Mouse (Mus musculus): ENCODE measurements at regions not wholly inside any gene's neighbourhood (a gene's known extent, or its start where the extent isn't known, plus 50 kb on each side); places are given as distances from the start of the nearest gene placed in this dataset.
A peak's percentile ranks its signal among the peaks of the same experiment; 100 is the strongest.

DNA sequence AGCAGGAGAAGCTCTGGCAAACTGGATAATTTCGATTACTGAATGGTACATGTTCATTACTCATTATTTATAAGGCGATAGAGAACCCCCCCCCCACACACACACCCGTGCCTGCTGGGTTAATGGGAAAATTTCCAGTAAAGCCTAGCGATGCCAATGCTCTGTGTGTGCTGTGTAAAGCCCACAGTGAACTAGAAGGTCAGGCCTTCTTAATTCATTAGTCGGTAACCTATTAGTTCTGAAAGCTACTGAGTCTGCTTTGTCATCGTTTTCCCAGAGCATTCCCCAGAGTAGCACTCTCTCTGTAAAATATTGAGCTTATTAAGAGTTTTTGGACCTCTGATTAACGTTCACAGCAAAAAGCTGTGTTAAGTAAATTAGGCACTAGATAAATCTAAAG is 65.7 kb upstream of the Zfp366 start:
- no peak for TF ChIP-seq EP300 (IDR thresholded peaks at IDR 0.05; ENCODE audit: insufficient read depth, low read depth, low read length)
- TF ChIP-seq POLR2A (IDR thresholded peaks at IDR 0.05; ENCODE audit: insufficient read depth, low read length), result no peak
- no peak for TF ChIP-seq CTCF (IDR thresholded peaks at IDR 0.05; ENCODE audit: low read depth, low read length)
- Histone ChIP-seq H3K27me3 (ENCODE audit: control insufficient read depth, insufficient read depth, low read length, poor library complexity, severe bottlenecking) (no peaks in the 10 kb centered on the region), H3K4me1 (ENCODE audit: control insufficient read depth, insufficient read depth, low read length) (no peaks in the 10 kb centered on the region), H3K9me3 (replicated peaks; ENCODE audit: control insufficient read depth, insufficient read depth, low read length, poor library complexity, severe bottlenecking) (peaks cover 8% of the 10 kb centered on the region), H3K4me3 (ENCODE audit: low read depth, low read length) (no peak overlapping the region), H3K27ac (ENCODE audit: insufficient read depth, low read length) (no peak overlapping the region), H3K36me3 (ENCODE audit: control insufficient read depth, insufficient read depth, low read length, poor library complexity, severe bottlenecking) (no peaks in the 10 kb centered on the region), H3K9ac (ENCODE audit: low read depth, poor library complexity, severe bottlenecking) (no peak overlapping the region)

DNA sequence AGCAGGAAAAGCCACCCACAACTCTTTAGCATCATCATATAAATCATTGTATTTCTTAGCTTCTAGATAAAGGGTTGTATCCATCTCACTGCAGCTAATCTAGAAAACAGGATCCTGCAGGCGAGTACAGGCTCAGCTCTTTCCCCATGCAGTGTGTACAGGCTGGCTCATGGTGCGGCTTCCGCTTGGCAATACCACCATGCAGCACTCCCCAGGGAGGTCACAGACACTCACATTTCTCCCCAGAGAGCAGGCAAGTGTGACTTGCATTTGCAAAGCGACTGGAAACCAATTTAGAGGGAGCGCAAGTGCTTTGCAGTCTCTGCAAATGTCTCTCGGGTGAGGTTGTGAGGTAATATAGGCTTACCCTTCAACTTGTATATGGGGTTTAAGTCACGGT is 69.1 kb upstream of the Zfp366 start:
- TF ChIP-seq POLR2A (IDR thresholded peaks at IDR 0.05; ENCODE audit: insufficient read depth, low read length), result no peak
- TF ChIP-seq CTCF (IDR thresholded peaks at IDR 0.05; ENCODE audit: low read depth, low read length), result no peak
- peaks cover under 1% of the 10 kb centered on the region; the same call in 1 of the 2 replicates for H3K9me3 ChIP-seq (replicated peaks; ENCODE audit: control insufficient read depth, insufficient read depth, low read length, poor library complexity, severe bottlenecking)
- no peak overlapping the region for H3K9ac ChIP-seq (ENCODE audit: low read depth, poor library complexity, severe bottlenecking)
- H3K27ac ChIP-seq (ENCODE audit: insufficient read depth, low read length), result no peak overlapping the region
- H3K4me3 ChIP-seq (ENCODE audit: low read depth, low read length), result no peak overlapping the region
- no peaks in the 10 kb centered on the region for H3K27me3 ChIP-seq (ENCODE audit: control insufficient read depth, insufficient read depth, low read length, poor library complexity, severe bottlenecking)
- peaks cover 2% of the 10 kb centered on the region for H3K4me1 ChIP-seq (ENCODE audit: control insufficient read depth, insufficient read depth, low read length)
- no peaks in the 10 kb centered on the region for H3K36me3 ChIP-seq (ENCODE audit: control insufficient read depth, insufficient read depth, low read length, poor library complexity, severe bottlenecking)

DNA sequence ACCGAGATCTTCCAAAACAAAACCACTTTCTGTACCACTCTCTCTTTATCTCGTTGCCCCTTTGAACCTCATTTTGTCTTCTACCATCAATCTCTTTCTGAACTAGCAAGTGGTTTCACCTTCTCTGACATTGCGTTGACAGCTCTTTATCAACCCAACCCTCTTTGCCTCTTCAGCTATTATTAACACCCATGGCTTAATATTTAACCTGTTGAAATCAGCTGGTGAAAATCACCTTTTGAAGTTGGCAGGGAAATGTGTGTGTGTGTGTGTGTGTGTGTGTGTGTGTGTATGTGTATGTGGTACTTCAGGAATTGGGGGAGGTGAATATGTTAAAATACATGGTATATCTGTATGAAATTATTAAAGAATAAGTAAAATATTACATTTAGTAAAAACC is 70.1 kb upstream of the Zfp366 start:
- no peak overlapping the region for H3K9ac ChIP-seq (ENCODE audit: low read depth, poor library complexity, severe bottlenecking)
- no peaks in the 10 kb centered on the region for H3K36me3 ChIP-seq (ENCODE audit: control insufficient read depth, insufficient read depth, low read length, poor library complexity, severe bottlenecking)
- H3K27ac ChIP-seq (ENCODE audit: insufficient read depth, low read length), result no peak overlapping the region
- TF ChIP-seq POLR2A (IDR thresholded peaks at IDR 0.05; ENCODE audit: insufficient read depth, low read length), result no peak
- no peak for TF ChIP-seq CTCF (IDR thresholded peaks at IDR 0.05; ENCODE audit: low read depth, low read length)
- no peak for TF ChIP-seq EP300 (IDR thresholded peaks at IDR 0.05; ENCODE audit: insufficient read depth, low read depth, low read length)
- no peak overlapping the region for H3K4me3 ChIP-seq (ENCODE audit: low read depth, low read length)
- no peaks in the 10 kb centered on the region for H3K27me3 ChIP-seq (ENCODE audit: control insufficient read depth, insufficient read depth, low read length, poor library complexity, severe bottlenecking)
- no peaks in the 10 kb centered on the region for H3K9me3 ChIP-seq (replicated peaks; ENCODE audit: control insufficient read depth, insufficient read depth, low read length, poor library complexity, severe bottlenecking)
- peaks cover 2% of the 10 kb centered on the region for H3K4me1 ChIP-seq (ENCODE audit: control insufficient read depth, insufficient read depth, low read length)

DNA sequence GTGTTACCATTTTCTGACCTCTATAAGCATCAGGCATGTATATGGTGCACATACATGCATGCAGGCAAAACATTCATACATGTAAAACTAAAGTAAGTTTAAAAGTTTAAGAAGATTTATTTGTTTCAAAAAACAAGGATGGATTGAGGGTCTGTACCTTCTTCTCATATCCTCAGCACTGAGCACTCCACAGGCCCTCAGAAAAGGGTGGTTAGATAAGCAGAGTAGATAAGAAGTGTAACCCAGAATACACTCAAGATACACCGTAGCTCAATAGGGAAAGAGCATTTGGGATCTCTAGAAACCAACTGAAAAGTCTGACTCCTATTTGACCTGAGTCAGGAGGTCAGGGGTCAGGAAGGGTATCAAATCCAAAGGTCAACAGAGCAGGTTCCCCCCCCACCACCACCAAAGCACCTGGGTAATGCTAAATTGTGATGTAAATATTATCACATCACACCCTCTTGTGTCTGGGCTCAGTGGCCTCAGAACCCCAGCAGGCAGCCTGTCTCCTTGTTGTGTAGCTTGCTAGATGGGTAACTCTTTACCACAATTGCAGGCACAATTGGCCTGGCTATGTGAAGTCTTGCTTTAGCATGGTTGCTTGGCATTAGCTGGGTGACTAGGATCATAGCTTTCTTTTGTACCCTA is 72.8 kb upstream of the Zfp366 start:
- Histone ChIP-seq H3K9me3 (replicated peaks; ENCODE audit: control insufficient read depth, insufficient read depth, low read length, poor library complexity, severe bottlenecking) (no peaks in the 10 kb centered on the region; the same call in 1 of the 2 replicates), H3K9ac (ENCODE audit: low read depth, poor library complexity, severe bottlenecking) (no peak overlapping the region), H3K27me3 (ENCODE audit: control insufficient read depth, insufficient read depth, low read length, poor library complexity, severe bottlenecking) (no peaks in the 10 kb centered on the region), H3K4me3 (ENCODE audit: low read depth, low read length) (no peak overlapping the region), H3K27ac (ENCODE audit: insufficient read depth, low read length) (no peak overlapping the region), H3K36me3 (ENCODE audit: control insufficient read depth, insufficient read depth, low read length, poor library complexity, severe bottlenecking) (no peaks in the 10 kb centered on the region), H3K4me1 (ENCODE audit: control insufficient read depth, insufficient read depth, low read length) (peaks cover 2% of the 10 kb centered on the region)
- TF ChIP-seq EP300 (IDR thresholded peaks at IDR 0.05; ENCODE audit: insufficient read depth, low read depth, low read length) (peak; percentile 86), POLR2A (IDR thresholded peaks at IDR 0.05; ENCODE audit: insufficient read depth, low read length) (no peak)

DNA sequence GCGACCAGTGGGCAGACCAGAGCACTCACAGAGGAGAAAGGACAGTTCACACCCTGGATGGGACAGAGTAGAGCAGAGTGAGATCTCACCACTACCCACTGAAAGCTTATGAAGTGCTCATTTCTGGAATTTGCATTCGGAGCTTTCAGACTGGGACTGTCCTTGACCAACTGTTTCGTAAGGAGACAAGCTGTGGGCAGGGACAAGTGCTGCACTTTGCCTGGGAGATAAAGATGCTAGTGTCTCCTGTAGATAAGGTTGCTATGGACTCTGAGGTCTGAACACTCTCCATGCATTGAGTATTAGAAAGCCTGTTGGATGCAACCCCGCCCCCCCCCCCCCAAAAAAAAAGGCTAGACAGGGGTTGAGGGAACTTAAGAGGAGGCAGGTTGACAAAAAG is 76.6 kb upstream of the Zfp366 start:
- H3K27ac ChIP-seq (ENCODE audit: insufficient read depth, low read length), result no peak overlapping the region
- H3K4me3 ChIP-seq (ENCODE audit: low read depth, low read length), result no peak overlapping the region
- H3K4me1 ChIP-seq (ENCODE audit: control insufficient read depth, insufficient read depth, low read length), result peaks cover 2% of the 10 kb centered on the region
- H3K36me3 ChIP-seq (ENCODE audit: control insufficient read depth, insufficient read depth, low read length, poor library complexity, severe bottlenecking), result no peaks in the 10 kb centered on the region
- H3K27me3 ChIP-seq (ENCODE audit: control insufficient read depth, insufficient read depth, low read length, poor library complexity, severe bottlenecking), result no peaks in the 10 kb centered on the region
- no peak overlapping the region for H3K9ac ChIP-seq (ENCODE audit: low read depth, poor library complexity, severe bottlenecking)
- TF ChIP-seq CTCF (IDR thresholded peaks at IDR 0.05; ENCODE audit: low read depth, low read length), result no peak
- TF ChIP-seq POLR2A (IDR thresholded peaks at IDR 0.05; ENCODE audit: insufficient read depth, low read length), result no peak
- no peaks in the 10 kb centered on the region; the same call in 1 of the 2 replicates for H3K9me3 ChIP-seq (replicated peaks; ENCODE audit: control insufficient read depth, insufficient read depth, low read length, poor library complexity, severe bottlenecking)

DNA sequence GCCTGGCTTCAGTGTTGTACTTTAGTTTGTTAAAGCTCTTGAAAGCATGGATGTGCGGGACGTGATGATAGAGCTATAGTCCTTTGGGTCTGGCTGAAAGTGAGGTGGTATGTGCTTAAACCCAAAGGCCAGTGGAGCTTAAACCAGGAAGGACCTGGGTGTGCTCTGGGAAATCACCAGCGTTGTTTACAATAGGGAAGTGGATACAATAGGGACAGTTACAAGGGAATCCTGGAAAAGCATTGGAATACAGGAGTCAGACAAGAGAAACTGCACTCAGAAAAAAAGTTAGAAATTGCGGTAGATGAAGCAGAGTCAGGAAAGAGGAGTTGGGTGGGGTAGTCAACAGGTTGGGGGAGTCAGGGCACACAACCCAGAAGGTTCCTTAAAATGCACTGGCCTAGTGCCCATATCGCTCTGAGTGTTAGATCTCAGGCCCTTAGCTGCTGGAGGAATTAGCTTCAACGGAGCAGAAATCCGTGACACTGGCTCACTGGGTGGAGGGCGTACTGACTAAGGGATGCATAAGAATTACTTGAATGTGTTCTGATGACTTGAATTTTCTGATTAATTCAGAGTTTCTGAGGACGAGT is 82.4 kb upstream of the Zfp366 start:
- H3K36me3 ChIP-seq (ENCODE audit: control insufficient read depth, insufficient read depth, low read length, poor library complexity, severe bottlenecking), result no peaks in the 10 kb centered on the region
- TF ChIP-seq EP300 (IDR thresholded peaks at IDR 0.05; ENCODE audit: insufficient read depth, low read depth, low read length) (no peak), CTCF (IDR thresholded peaks at IDR 0.05; ENCODE audit: low read depth, low read length) (no peak), POLR2A (IDR thresholded peaks at IDR 0.05; ENCODE audit: insufficient read depth, low read length) (no peak)
- no peaks in the 10 kb centered on the region for H3K27me3 ChIP-seq (ENCODE audit: control insufficient read depth, insufficient read depth, low read length, poor library complexity, severe bottlenecking)
- no peak overlapping the region for H3K27ac ChIP-seq (ENCODE audit: insufficient read depth, low read length)
- peaks cover 4% of the 10 kb centered on the region for H3K4me1 ChIP-seq (ENCODE audit: control insufficient read depth, insufficient read depth, low read length)
- no peaks in the 10 kb centered on the region for H3K9me3 ChIP-seq (replicated peaks; ENCODE audit: control insufficient read depth, insufficient read depth, low read length, poor library complexity, severe bottlenecking)
- no peak overlapping the region for H3K9ac ChIP-seq (ENCODE audit: low read depth, poor library complexity, severe bottlenecking)
- H3K4me3 ChIP-seq (ENCODE audit: low read depth, low read length), result no peak overlapping the region
